Mouse (Mus musculus) telencephalon, adult 2 months (tissue): ENCODE results near the gene Ccr10.
"Not testable (repeated sequence)": the region's sequence is repeated elsewhere in the genome, so short reads cannot be mapped to it uniquely, and the experiment has no call there.

ENCODE experiments used
- DNase-seq: peaks from one replicate; pipeline ENCODE4 v3.0.0-alpha.2; 2011; ENCODE audit warnings: low read depth, low spot score

The Ccr10 gene

DNA sequence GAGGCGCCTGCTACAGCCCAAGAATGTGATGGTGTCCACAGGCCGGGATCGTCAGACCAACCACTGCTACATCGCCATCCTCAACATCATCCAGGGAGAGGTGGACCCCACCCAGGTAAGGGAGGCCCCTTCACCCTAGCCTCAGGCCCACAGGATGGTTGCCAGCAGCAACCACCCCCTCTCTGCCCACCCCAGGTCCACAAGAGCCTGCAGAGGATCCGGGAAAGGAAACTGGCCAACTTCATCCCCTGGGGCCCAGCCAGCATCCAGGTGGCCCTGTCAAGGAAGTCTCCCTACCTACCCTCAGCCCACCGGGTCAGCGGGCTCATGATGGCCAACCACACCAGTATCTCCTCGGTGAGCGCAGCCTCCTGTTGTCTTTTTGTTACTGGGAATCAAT is 50.2 kb downstream of the Ccr10 start:
- DNase-seq, result not testable (repeated sequence)

DNA sequence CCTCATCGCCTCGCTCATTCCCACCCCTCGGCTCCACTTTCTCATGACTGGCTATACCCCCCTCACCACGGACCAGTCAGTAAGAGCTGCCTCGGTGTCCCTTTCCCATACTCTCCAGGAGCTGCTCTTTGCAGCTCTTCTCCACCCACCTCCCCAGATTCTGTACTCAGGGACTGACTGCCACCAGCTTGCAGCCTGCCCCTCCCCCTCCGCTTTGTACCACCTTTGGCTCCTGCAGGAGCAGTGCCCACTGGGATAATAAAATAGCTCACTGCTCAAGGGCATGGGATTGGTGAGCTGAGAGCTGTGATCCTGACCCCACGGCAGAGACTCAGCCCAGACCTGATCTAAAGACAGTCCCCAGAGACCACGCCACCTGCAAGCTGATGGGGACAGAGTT is 50.7 kb downstream of the Ccr10 start:
- not testable (repeated sequence) for DNase-seq
